Mouse (Mus musculus): Measurements from ENCODE around the gene Ttc28.
"Not testable (repeated sequence)": the region's sequence is repeated elsewhere in the genome, so short reads cannot be mapped to it uniquely, and the experiment has no call there.

Ttc28 gene

DNA sequence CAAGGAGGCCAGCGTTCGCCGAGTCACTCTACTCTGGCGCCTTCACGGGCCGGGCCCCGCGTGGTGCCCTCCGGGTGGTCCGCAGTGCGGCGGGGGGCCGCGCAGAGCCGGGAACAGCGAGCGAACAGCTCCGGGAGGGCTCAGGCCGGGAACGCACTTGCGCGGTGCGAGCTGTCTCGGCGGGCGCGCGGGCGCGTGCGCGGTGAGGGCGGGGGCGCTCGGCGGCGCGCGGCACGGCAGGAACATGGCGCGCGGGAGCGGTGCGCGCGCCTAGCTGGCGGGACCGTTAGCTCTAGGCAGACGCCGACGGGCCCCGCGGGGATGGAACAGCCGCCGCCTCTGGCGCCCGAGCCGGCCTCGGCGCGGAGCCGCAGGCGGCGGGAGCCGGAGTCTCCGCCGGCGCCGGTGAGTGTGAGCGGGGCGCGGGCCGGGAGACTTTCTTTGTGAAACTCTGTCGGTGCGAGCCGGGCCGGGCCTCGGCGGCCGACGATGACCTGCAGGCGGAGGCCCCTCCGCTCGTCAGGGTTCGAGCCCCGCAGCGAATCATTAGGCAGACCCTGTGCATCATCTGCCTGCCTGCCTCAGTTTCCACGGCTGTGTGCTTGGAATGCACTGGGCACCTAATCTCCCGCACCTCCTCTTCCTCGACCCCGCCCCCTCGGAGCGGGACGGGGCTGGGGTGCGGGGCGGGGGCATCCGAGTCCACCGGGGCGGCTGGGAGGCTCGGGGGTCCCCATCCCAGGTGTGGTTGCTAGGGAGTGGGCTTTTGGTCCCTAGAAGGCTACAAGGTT is at the start of gene Ttc28:
Gene Ttc28, plus strand, starts transcription at position 220 of the 791 bp plus-strand sequence.
- DNase-seq (ENCODE audit: low spot score in 2 of 2), result peak; percentile 93 to 94

DNA sequence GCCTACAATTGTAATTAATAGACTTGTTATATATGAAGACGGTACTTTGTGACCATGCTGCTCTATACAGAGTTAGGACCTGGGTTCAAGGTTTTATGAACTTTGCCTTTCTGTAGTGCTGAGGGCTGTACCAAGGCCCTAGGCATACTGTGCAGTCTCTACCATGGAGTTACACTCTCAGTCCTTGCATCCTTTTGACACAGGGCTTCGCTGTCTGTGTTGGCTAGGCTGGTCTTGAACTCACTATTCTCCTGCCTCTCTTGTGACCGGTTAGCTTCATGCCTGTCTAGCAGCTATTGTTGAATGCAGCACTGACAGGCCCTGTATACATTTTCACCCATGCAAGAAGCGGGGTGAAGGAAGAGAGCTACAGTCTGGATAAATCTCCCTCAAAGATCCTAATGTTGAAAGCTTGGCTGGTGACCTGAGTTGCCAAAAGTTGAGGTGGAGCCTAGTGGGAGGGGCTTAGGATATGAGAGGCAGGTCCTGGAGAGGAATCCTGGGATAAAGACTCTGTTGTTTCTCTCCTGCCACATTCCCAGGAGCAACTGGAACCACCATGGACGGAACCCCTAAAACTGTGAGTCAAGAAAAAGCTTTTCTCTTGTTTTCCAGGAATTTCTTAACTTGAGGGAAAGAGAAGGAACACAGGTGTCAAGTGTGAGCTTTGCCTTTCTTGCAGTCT is 48.4 kb upstream of the Ttc28 start:
- no peak for DNase-seq (ENCODE audit: low spot score in 2 of 2)

DNA sequence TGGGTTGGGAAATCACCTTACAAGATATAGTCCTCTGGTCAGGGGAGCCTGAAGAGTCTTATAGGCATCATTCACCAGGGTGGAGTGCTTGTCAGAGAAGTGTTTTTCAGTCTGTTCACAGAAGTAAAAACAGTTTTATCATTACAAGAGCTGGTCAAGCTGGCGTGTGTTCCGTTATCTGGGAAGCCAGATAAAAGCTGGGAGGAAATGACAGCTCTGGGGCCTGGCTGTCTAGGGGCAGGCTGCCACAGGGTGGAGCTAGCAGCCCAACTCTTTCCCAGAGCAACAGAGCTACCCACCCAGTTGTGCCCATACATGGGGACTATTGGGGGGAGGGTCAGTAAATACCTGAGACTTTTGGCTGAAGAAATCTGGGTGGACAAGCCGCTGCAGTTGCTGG is 43.6 kb upstream of the Ttc28 start:
- peak; percentile 50 to 73 for DNase-seq (ENCODE audit: low spot score in 2 of 2)

DNA sequence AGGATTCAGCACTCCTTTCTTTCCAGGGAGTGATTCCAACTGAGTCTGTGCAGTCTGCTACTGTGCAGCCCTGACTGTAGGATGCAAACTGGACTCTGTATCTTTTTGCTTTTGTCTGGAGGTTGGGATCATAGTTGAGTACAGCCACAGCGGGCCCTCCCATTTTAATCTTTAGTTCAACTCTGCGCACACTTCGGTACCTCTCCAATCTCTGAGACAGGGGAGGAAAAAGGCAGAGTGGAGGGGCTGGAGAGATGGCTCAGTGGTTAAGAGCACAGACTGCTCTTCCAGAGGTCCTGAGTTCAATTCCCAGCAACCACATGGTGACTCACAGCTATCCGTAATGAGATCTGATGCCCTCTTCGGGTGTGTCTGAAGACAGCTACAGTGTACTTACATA is 41.6 kb upstream of the Ttc28 start:
- DNase-seq (ENCODE audit: low spot score in 2 of 2), result not testable (repeated sequence)

DNA sequence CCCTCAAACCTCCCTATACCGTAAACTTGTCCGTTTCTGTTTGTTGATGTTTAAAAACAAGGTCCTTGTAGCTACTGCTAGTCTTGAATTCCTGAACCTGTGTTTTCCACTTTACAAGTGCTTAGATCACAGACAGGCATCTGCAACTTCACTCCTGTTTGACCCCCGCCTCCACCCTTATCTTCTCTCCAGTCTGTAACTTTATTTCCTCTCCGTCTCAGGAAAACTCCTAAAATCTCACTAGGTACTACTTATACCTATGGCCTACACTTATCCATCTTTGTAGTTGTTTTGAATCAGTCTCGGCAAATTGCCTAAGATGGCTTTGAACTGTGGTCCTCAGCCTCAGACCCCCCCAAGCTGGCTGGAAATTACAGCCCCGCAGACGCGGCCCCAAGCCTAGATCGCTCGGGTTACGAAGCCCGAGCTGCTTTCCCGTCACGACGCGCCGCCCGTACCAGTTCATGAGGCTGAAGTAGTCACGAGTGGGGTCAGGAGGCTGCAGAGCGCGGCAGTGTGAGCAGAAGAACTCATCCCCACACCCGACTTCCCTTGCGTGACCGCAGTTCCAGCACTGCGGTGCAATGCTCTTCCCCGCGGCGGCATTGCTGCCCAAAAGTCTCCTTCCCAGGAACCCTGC is 40.4 kb upstream of the Ttc28 start:
- no peak for DNase-seq (ENCODE audit: low spot score in 2 of 2)

DNA sequence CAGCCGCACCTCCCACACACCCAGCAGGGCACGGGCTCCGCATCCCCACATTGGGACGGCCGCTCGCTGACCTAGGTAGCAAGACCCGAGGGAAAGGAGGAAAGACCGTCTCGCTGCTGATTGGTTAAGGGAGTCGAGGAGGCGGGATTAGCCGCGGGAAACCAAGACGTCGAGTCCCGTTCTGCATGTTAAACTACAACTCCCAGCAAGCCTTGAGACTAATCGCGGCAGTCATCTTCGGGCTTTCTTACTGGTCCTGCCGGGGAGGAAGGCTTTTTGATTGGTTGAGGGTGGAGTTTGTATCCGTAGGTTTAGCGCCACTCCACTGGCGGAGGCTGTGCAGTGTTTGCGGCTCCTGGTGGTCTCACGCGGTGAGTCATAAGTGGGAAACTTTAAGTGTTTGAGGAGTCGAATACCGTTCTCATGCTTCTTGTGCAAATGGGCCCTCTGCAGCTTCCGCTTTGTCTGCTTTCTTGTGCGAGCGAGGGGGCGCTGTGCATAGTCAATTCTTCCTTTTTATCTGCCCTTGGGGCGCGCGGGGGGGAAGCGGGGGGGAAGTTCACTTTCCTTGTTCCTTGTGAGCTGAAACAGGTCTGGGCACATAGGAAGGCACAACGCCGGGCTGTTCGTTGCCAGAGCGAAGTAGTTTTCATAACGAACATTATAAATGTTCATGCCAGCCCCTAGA is 39.8 kb upstream of the Ttc28 start, which contains the start of the genes Hscb and Chek2:
Gene Hscb, minus strand, starts transcription at position 100 of the 688 bp plus-strand sequence.
Gene Chek2, plus strand, starts transcription at position 302 of the 688 bp plus-strand sequence.
- DNase-seq (ENCODE audit: low spot score in 2 of 2), result peak; percentile 99

DNA sequence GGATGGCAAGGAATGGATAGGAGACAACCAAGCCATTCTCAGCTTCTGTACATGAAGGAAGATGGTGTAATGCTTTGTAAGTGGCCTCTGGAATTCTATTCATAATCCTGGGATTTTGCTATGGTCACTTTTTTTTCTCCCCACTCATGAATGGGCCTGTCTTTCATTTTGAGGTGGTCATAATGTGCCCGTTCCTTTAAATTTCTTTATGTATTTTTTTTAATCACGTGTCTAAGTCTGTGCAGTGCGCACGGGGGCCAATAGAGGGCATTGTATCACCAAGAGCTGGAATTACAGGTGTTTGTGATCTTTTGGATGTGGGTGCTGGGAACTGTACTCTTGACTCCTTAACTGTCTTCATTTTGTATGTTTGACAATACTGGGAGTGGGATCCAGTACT is 39.1 kb upstream of the Ttc28 start:
- peak in 1 of 2 experiments; percentile 33 for DNase-seq (ENCODE audit: low spot score in 2 of 2)

DNA sequence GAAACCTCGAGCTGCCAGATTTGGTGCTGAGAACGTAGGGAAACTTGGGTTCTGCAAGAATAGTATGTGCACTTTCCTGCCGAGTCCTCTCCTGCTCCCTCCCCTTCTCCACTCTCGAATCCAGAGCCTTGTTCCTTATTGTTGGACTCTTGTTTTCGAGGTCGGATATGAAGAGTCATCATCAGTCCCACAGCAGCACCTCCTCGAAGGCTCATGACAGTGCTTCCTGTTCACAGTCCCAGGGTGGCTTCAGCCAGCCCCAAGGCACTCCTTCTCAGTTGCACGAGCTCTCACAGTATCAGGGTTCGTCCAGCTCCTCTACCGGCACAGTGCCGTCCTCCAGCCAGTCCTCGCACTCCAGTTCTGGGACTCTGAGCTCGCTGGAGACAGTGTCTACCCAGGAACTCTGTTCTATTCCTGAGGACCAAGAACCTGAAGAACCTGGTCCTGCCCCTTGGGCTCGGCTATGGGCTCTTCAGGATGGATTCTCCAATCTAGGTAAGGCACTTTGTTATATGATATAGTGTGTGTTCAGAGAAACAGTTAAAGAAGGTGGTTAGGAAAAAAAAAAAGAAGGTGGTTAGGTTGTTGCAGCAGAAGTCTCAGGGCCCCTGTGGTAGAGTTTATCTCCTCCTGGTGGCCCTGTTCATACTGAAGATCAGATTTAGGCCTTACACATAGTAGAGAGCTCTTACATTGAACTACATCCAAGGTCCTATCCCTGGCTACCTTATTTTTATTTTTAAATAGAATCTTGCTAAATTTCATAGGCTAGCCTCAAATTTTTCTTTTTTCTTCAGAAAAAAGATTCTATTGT is 38.3 kb upstream of the Ttc28 start:
- DNase-seq (ENCODE audit: low spot score in 2 of 2), result no peak

DNA sequence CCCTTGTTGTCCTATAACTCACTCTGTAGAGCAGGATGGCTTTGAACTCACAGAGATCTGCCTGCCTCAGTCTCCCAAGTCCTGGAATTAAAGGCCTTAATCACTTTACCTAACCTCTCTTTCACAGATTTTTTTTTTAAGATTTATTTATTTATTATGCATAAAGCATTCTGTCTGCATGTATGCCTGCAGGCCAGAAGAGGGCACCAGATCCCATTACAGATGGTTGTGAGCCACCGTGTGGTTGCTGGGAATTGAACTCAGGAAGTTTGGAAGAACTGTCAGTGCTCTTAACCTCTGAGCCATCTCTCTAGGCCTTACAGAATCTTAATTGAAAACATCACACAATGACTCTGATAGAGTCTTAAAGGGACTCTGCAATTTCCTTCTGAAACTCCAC is 26.6 kb upstream of the Ttc28 start:
- no peak for DNase-seq (ENCODE audit: low spot score in 2 of 2)

DNA sequence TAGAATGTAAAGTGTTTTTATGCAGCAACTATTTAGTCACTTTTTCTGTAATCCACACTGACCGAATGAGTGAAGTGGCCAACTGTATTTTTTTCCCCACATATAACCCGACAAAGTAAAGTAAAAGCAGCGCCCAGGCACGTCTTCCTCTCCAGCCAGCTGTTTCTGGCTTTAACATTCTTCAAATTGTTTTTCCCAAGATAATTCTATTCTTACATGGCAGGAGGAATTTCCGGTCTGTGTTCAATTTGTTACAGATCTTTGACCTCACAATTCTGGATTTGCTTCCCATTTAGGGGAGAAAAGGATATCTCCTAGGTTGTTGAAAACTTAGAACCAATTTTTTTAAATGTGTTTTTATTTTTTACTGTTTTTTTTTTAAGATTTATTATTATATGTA is 22.5 kb upstream of the Ttc28 start:
- no peak for DNase-seq (ENCODE audit: low spot score in 2 of 2)

DNA sequence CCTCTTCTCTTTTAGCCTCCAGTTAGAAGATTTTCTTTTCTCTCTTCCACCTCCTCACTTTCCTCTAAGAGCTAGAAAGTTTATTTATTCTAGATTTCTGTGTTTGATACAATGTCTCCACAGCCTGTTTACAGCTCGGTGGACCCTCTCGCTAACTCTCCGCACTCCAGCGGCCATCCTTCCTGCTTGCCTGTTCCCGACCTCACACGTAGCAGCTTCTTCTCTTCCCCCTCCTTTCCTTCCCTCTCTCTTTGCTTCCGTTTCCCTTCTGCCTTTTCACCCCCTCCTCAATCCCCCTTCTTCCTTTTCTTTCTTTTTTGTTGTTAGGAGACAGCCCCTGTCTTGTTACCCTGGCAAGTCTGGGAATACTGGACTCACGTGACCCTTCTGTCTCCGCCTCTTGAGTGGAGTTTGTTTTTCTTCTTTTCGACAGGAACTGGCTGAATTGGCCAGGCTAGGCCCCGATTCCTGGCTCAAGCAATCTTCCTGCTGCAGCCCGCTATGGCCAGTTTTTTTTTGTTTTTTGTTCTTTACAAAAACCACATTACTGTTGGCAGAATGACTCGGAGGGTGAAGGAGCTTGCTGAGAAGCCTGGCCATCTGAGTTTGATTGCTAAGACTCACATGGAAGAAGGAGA is 20.5 kb upstream of the Ttc28 start:
- peak; percentile 52 to 59 for DNase-seq (ENCODE audit: low spot score in 2 of 2)

DNA sequence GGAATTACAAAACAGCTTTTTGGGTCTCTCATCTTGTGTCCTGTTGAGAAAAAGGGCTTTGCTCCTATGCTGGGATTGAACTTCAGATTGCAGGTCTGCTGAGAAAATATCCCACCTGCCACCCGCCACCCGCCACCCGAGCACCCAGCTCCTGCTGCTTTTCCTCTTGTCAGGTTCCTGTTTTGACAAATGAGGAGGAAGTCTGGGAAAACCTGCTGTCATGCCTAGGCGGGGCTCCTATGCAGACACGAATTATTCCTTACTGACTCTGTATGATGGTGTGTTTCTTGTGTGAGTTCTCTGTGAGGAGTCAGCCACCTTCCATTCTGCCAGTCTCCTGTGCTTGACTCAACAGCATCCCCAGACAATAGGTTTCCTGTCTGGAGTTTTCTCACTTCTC is 19.2 kb upstream of the Ttc28 start:
- no peak for DNase-seq (ENCODE audit: low spot score in 2 of 2)

DNA sequence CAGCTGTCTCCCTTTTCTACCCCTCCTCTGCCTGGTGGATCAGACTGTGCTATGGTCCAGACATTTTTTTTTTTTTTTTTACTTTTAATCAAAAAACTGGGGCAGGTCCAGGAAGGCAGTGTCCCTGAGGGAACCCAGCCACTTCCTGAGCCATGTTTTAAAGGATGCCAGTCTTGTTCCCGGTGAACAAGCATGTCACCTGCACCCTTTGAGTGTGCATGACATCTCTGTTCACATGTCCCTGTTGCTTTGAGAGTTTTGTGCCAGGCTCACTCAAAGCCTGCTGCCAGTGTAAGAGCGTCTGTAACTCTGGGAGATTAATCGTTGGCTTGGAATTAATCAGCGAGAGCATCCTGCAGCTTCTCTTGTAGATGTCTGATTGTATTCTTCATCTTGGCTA is 11.1 kb upstream of the Ttc28 start:
- DNase-seq (ENCODE audit: low spot score in 2 of 2), result no peak

DNA sequence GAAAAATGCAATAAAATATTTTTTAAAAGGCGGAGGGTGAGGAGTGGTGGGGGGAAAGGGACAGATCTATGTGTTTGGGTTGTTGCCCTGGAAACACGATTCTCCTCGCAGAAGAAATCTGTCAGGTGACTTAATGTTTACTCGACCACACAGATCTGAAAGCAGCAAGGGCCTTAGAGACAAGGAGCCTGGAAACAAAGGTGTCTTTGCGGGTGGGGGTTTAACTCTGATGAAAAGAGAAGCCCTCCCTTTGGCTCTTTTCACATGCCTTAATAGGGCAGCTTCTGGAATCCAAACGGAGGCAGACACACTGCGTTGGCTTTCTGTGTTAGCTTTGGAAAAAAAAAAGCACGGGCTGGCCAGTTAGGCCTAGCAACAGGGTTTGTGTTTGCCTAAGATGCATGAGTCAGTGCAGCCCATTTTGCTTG is 10.3 kb upstream of the Ttc28 start:
- DNase-seq (ENCODE audit: low spot score in 2 of 2), result no peak

DNA sequence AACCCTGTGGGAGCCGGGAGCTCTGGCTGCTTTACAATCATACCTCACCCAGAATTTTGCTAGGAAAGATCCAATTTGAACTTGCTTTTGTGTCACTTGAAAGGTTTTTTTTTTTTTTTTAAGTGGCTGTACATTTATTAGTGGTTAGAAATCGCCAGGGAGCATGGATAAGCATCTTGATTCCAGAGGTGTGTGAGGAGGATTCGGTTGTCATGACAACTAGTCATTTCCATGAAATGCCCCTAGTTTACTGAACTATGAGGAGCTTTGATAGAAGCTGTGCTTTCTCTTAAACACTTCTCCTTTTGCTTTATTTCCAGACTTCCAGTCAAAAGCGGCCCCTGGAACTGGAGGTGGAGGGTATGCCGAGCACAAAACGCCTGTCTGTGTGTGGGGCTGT is 6.4 kb upstream of the Ttc28 start:
- DNase-seq (ENCODE audit: low spot score in 2 of 2), result no peak

DNA sequence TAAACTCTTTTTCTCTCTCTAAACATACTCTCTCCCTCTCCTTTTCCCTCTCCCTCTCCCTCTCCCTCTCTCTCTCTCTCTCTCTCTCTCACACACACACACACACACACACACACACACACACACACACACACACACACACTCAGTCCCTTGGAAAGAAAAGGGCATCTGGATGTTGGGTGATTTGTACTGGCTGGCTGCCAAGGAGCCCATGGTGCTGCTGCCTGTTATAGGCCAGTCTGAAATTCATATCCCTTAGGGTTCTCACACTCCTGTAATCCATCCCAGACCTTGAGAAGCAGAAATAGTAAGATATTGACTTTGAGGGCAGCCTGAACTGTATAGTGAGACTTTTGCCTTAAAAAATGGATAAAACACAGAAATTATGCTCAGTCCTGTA is 4.9 kb upstream of the Ttc28 start:
- peak; percentile 52 to 60 for DNase-seq (ENCODE audit: low spot score in 2 of 2)

DNA sequence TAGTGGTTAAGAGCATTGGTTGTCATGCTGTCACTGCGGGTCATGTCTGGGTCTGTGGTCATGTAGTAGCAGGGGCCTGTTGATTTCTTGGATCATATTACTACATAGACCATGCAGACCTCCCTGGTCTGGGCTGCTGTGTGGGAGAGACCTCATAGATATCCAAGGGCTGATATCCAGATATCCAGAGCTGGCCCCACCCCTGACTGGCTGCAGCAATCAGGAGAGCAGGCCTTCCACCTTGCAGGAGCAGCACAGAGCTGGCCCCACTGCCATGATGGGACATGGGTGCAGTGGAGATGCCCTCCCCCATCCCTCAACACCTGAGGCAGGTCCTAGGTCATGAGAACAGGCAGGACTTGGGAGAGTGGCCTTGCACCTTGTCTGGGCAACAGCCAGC is 4.3 kb upstream of the Ttc28 start:
- DNase-seq (ENCODE audit: low spot score in 2 of 2), result no peak

DNA sequence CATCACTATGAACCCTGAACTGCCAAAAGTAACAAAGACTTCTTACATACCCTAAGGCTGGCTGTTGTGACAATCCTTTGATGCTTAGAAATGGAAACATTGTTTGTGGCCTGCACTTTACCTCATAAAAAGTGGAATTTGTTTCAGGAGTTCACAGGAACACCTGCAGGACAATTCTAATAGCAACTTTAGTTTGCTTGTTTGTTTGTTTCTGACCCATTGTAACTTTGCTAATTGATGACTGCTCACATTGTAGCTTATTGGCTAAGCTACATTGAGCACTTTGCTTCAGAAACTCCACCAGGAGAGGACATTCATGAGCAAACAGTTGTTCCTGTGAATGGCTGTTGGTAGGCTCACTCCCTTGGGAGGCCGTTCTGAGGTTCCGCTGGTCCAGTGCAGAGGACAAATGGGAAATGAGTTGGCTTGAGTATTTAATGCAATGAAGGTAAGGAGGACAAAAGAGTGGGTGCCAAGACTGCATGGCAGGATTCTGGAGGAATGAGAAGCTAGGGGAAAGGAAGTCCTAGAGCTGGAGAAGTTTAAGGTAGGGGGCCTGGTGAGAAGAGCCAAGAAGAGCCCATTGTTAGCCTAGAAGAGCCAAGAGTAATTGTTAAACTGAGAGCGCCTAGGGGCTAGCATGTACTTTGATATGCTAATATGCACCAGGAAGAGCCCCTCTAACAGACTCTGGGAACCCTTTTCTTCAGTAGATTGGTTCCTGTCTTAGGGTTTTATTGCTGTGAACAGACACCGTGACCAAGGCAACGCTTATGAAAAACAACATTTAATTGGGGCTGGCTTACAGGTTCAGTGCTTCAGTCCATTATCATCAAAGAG is 1.7 kb upstream of the Ttc28 start:
- DNase-seq (ENCODE audit: low spot score in 2 of 2), result no peak

DNA sequence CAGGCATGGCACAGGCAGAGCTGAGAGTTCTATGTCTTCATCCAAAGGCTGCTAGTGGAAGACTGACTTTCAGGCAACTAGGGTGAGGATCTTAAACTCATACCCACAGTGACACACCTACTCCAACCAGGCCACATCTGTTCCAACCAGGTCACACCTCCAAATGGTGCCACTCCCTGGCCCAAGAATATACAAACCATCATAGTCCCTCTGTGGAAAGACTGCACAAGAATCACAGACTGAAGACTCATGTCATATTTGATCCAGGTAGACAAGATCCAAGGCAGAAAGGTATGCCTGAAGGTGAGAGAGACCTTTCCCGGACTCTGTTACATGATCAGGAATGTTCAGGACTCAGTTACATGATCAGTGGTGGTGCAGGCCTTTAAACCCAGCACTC is 1.1 kb upstream of the Ttc28 start:
- not testable (repeated sequence) for DNase-seq (ENCODE audit: low spot score in 2 of 2)

DNA sequence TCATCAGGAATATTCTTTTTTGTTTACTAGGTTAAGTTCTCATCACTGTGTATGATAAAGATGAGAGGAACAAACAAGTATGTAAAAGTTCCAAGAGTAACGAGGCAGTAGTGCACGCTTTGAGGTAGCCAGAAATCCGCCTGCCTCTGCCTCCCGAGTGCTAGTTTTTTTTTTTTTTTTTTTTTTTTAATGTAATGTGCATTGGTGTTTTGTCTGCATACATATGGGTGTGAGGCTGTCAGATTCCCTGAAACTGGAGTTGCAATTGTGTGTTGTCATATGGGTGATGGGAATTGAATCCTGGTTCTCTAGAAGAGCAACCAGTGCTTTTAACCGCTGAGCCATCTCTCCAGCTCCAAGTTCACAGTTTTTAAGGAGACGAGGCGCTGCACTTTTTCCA is 561 bp upstream of the Ttc28 start:
- DNase-seq (ENCODE audit: low spot score in 2 of 2), result no peak

Measured in right cerebral cortex, postnatal 10 days (tissue).